Mouse (Mus musculus) intestine, postnatal 0 days (tissue): ENCODE results near the gene 1700029I15Rik. TPM values are rescaled to one million over a fixed set of nuclear protein-coding genes. Genes with fewer than 3 reads are reported as not detected.

Experiments used
- ATAC-seq: fragments of 200-750 bp; cut with Nextera tagmentation; 2 replicates; pipeline ENCODE4 v1.8.0; 2017; ENCODE audit warnings: mild to moderate bottlenecking, moderate TSS enrichment, moderate library complexity
- H3K27ac ChIP-seq: fragments of 300-500 bp; sonication (generic); 2 replicates; pipeline ENCODE4 v1.5.1; 2014; ENCODE audit warnings: mild to moderate bottlenecking, low read depth, low read length, moderate library complexity
- H3K27me3 ChIP-seq: fragments of 300-500 bp; sonication (generic); replicated peaks from 2 replicates; pipeline ENCODE4 v1.6.1; 2014; ENCODE audit warnings: low read length, mixed read lengths; ENCODE audit not compliant: control insufficient read depth, insufficient read depth
- H3K36me3 ChIP-seq: fragments of 300-500 bp; sonication (generic); 2 replicates; pipeline ENCODE4 v1.6.1; 2014; ENCODE audit warnings: mild to moderate bottlenecking, moderate library complexity; ENCODE audit not compliant: control insufficient read depth, insufficient read depth
- H3K4me1 ChIP-seq: fragments of 300-500 bp; sonication (generic); replicated peaks from 2 replicates; pipeline ENCODE4 v1.6.1; 2014; ENCODE audit warnings: antibody characterized with exemption, low read length, mixed read lengths; ENCODE audit not compliant: control insufficient read depth, insufficient read depth
- H3K4me2 ChIP-seq: fragments of 300-500 bp; sonication (generic); replicated peaks from 2 replicates; pipeline ENCODE4 v1.6.1; 2014; ENCODE audit warnings: low read depth, mild to moderate bottlenecking, moderate library complexity
- H3K4me3 ChIP-seq: fragments of 300-500 bp; sonication (generic); 2 replicates; pipeline ENCODE4 v1.5.1; 2014; ENCODE audit warnings: low read depth, low read length
- H3K9ac ChIP-seq: fragments of 300-500 bp; sonication (generic); 2 replicates; pipeline ENCODE4 v1.6.1; 2014; ENCODE audit warnings: mild to moderate bottlenecking, low read depth, low read length
- H3K9me3 ChIP-seq: fragments of 300-500 bp; sonication (generic); 2 replicates; pipeline ENCODE4 v1.6.1; 2016; ENCODE audit warnings: mixed run types; ENCODE audit not compliant: control insufficient read depth
- CTCF ChIP-seq: sonication (generic); IDR thresholded peaks from 2 replicates; pipeline ENCODE4 v1.5.1; 2016; ENCODE audit warnings: low read depth, mild to moderate bottlenecking, control low read depth, antibody characterized with exemption, moderate library complexity
- WGBS: fragments of 180-500 bp; shearing (Covaris S2); extraction: QIAGEN DNeasy Blood & Tissue Kit; methylation state at CpG from one replicate; pipeline ENCODE4 v1.1.7; 2014; 5-methylcytosine and 5-hydroxymethylcytosine counted together
- polyA plus RNA-seq: library from polyadenylated mRNA; unstranded; fragments of >200 nt; fragmentation: Nextera tagmentation; extraction: Ambion mirVana; gene quantifications from 2 replicates; pipeline ENCODE4 v1.2.1, GENCODE M21; 2015

1700029I15Rik gene
- polyA plus RNA-seq, 1 experiment from 2014 or later, result 2.1 TPM

DNA sequence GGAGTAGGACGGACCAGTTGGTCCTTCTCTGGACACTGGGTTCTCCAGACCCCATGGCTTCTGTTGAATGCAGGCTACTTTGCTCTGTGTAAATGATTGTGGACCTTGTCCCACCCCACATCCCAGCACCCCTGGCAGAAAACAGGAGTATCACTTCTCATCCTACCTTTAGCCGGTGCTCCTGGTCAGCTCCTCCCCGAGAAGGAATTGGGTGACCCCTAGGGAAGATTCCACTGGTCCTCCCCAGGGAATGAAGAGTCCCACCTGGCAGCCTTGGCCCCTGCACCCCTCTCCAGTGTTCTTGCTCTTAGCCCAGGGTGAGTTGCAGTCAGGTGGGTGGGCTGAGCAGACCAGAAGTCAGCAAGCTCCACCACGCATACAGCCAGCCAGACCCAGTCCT, 18.3 kb upstream of the 1700029I15Rik start:
- Histone ChIP-seq H3K9me3 (no peaks in the 10 kb centered on the region), H3K4me2 (no peak overlapping the region), H3K36me3 (peaks cover 50% of the 10 kb centered on the region), H3K9ac (no peak overlapping the region), H3K4me3 (no peak overlapping the region), H3K4me1 (no peaks in the 10 kb centered on the region), H3K27me3 (no peaks in the 10 kb centered on the region), H3K27ac (no peak overlapping the region)
- 87% methylated on average over 4 of the region's 4 CpGs for WGBS
- TF ChIP-seq CTCF, result no peak
- ATAC-seq, result no peak

DNA sequence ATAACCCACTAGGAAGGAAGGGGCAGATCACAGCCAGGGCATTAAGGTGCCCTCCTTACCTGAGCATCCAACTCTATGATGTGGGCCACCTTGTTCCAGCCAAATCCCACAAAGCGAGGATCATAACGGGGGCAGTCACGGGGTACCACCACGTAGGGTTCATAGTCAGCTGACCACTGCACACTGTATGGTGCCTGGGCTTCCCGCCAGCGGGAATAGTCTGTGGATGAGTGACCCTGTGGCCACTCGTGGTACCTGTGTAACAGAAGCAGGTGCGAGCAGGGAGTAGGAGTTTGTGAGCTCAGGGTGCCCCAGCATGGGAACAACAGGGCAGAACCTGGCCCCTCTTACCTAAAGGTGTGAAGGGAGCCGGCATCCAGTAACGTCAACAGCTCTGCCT, 16.8 kb upstream of the 1700029I15Rik start:
- no peak overlapping the region for H3K27ac ChIP-seq
- H3K36me3 ChIP-seq, result peaks cover 36% of the 10 kb centered on the region
- H3K9ac ChIP-seq, result no peak overlapping the region
- no peaks in the 10 kb centered on the region for H3K9me3 ChIP-seq
- H3K4me2 ChIP-seq, result no peak overlapping the region
- WGBS, result 89% methylated on average over 10 of the region's 10 CpGs
- H3K27me3 ChIP-seq, result no peaks in the 10 kb centered on the region
- H3K4me1 ChIP-seq, result 0 out of 2 replicates have a peak, but pooled peaks cover 2% of the 10 kb centered on the region
- no peak for TF ChIP-seq CTCF
- no peak overlapping the region for H3K4me3 ChIP-seq
- ATAC-seq, result no peak

GRCm38 (mm10) chr2:92367383-92368029, 14.8 kb upstream of the 1700029I15Rik start:
- Histone ChIP-seq H3K4me2 (no peak overlapping the region), H3K27me3 (no peaks in the 10 kb centered on the region), H3K4me1 (peaks cover 7% of the 10 kb centered on the region; the same call in 1 of the 2 replicates), H3K9me3 (no peaks in the 10 kb centered on the region), H3K36me3 (peaks cover 29% of the 10 kb centered on the region), H3K4me3 (no peak overlapping the region), H3K27ac (no peak overlapping the region), H3K9ac (no peak overlapping the region)
- no peak for TF ChIP-seq CTCF
- 34% methylated on average over 20 of the region's 20 CpGs for WGBS
- no peak for ATAC-seq

DNA sequence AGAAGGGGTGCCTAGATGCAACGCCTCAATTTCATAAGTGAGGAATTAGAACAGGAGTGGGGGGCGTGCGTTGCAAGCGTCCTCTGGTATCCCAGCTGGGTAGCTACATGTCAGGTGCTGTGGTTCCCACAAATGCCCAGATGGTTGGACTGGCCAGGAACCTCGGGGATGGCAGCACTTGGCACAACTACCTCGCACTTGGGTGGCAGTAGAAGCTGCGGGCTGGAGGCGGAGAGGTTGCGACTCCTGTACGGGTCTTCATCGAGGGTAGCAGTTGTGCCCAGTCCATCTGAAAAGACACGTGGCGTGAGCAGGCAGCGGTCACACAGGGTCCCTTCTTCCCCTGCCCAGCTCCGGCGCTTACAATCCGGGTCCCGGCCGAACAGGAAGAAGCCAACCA, 12.0 kb upstream of the 1700029I15Rik start:
- 0 out of 2 replicates have a peak overlapping the region, but pooled peaks have one; percentile 31 for H3K27ac ChIP-seq
- peak overlapping the region; percentile 92 for H3K4me2 ChIP-seq

GRCm38 (mm10) chr2:92370821-92371805, 11.2 kb upstream of the 1700029I15Rik start:
- H3K27ac ChIP-seq, result peak overlapping the region; percentile 31
- peak; percentile 29 for ATAC-seq
- peaks cover 12% of the 10 kb centered on the region for H3K4me1 ChIP-seq
- peak overlapping the region; percentile 52 for H3K9ac ChIP-seq
- peak overlapping the region; percentile 92 for H3K4me2 ChIP-seq
- 4% methylated on average over 44 of the region's 45 CpGs for WGBS
- H3K9me3 ChIP-seq, result no peaks in the 10 kb centered on the region
- H3K27me3 ChIP-seq, result no peaks in the 10 kb centered on the region
- peak; percentile 22; the same call in 1 of the 2 replicates for TF ChIP-seq CTCF
- H3K4me3 ChIP-seq, result peak overlapping the region; percentile 54
- H3K36me3 ChIP-seq, result peaks cover 1% of the 10 kb centered on the region; the same call in 1 of the 2 replicates

More for the DNA sequence above, 12.0 kb upstream of the 1700029I15Rik start:
- Histone ChIP-seq H3K27me3 (no peaks in the 10 kb centered on the region), H3K36me3 (peaks cover 8% of the 10 kb centered on the region; the same call in 1 of the 2 replicates), H3K4me3 (peak overlapping the region; percentile 54), H3K4me1 (peaks cover 12% of the 10 kb centered on the region; the same call in 1 of the 2 replicates), H3K9ac (peak overlapping the region; percentile 52), H3K9me3 (no peaks in the 10 kb centered on the region)
- no peak for TF ChIP-seq CTCF
- WGBS, result 9% methylated on average over 19 of the region's 19 CpGs
- no peak for ATAC-seq
